Mouse (Mus musculus): ENCODE data around the gene Magix.

Gene Magix

GRCm38 (mm10) chrX:7674284-7675000 lies 6.6 kb downstream of the Magix start:
- DNase-seq (ENCODE audit: inconsistent age in 2 of 2, low spot score in 1 of 2), result peak in 1 of 2 experiments; percentile 61

- DNase-seq (ENCODE audit: inconsistent age in 2 of 2, low spot score in 1 of 2), result peak; percentile 56 to 76
These were observed 7.3 kb downstream of the Magix start for GRCm38 (mm10) chrX:7673578-7674281.

- no peak for DNase-seq (ENCODE audit: inconsistent age in 2 of 2, low spot score in 1 of 2)
These were observed 8.3 kb downstream of the Magix start for GRCm38 (mm10) chrX:7672739-7673138.

GRCm38 (mm10) chrX:7670921-7671623 lies 10.0 kb downstream of the Magix start, which contains the start of gene Plp2:
Gene Plp2 (minus strand): TSS chrX:7671390.
- peak; percentile 79 to 82 for DNase-seq (ENCODE audit: inconsistent age in 2 of 2, low spot score in 1 of 2)

- peak; percentile 79 to 89 for DNase-seq (ENCODE audit: inconsistent age in 2 of 2, low spot score in 1 of 2)
These were observed 10.6 kb downstream of the Magix start for GRCm38 (mm10) chrX:7670390-7670881.

- peak in 1 of 2 experiments; percentile 15 for DNase-seq (ENCODE audit: inconsistent age in 2 of 2, low spot score in 1 of 2)
These were observed 15.1 kb downstream of the Magix start for GRCm38 (mm10) chrX:7665739-7666502.

- DNase-seq (ENCODE audit: inconsistent age in 2 of 2, low spot score in 1 of 2), result peak in 1 of 2 experiments; percentile 36
These were observed 16.3 kb downstream of the Magix start for GRCm38 (mm10) chrX:7664791-7665190.

- no peak for DNase-seq (ENCODE audit: inconsistent age in 2 of 2, low spot score in 1 of 2)
These were observed 18.1 kb downstream of the Magix start for GRCm38 (mm10) chrX:7662936-7663335.

- no peak for DNase-seq (ENCODE audit: inconsistent age in 2 of 2, low spot score in 1 of 2)
These were observed 20.0 kb downstream of the Magix start for GRCm38 (mm10) chrX:7661086-7661485.

- DNase-seq (ENCODE audit: inconsistent age in 2 of 2, low spot score in 1 of 2), result no peak
These were observed 22.1 kb downstream of the Magix start for GRCm38 (mm10) chrX:7658785-7659589.

GRCm38 (mm10) chrX:7658031-7658784 lies 22.8 kb downstream of the Magix start:
- peak; percentile 68 to 82 for DNase-seq (ENCODE audit: inconsistent age in 2 of 2, low spot score in 1 of 2)

GRCm38 (mm10) chrX:7657221-7657639 lies 23.8 kb downstream of the Magix start, which contains the start of gene Prickle3:
Gene Prickle3 (plus strand): TSS chrX:7657260.
- peak; percentile 74 to 86 for DNase-seq (ENCODE audit: inconsistent age in 2 of 2, low spot score in 1 of 2)

GRCm38 (mm10) chrX:7648671-7649304 lies 32.3 kb downstream of the Magix start:
- peak; percentile 88 to 93 for DNase-seq (ENCODE audit: inconsistent age in 2 of 2, low spot score in 1 of 2)

GRCm38 (mm10) chrX:7645349-7645748 lies 35.7 kb downstream of the Magix start:
- peak; percentile 72 to 94 for DNase-seq (ENCODE audit: inconsistent age in 2 of 2, low spot score in 1 of 2)

- no peak for DNase-seq (ENCODE audit: inconsistent age in 2 of 2, low spot score in 1 of 2)
These were observed 40.3 kb downstream of the Magix start for GRCm38 (mm10) chrX:7640785-7641184.

- no peak for DNase-seq (ENCODE audit: inconsistent age in 2 of 2, low spot score in 1 of 2)
These were observed 41.3 kb downstream of the Magix start for GRCm38 (mm10) chrX:7639536-7640325.

- DNase-seq (ENCODE audit: inconsistent age in 2 of 2, low spot score in 1 of 2), result peak; percentile 86 to 92
These were observed 42.5 kb downstream of the Magix start, which contains the start of gene Syp for GRCm38 (mm10) chrX:7638401-7639091. Gene Syp (plus strand): TSS chrX:7638471.
